Mouse (Mus musculus) lung, embryonic 14.5 days (tissue): ENCODE measurements around the gene Taok1. TPM values are rescaled to one million over a fixed set of nuclear protein-coding genes. Genes with fewer than 3 reads are reported as not detected.

Source experiments
- ATAC-seq: fragments of 200-750 bp; cut with Nextera tagmentation; 2 replicates; pipeline ENCODE4 v1.8.0; 2017; ENCODE audit warnings: mild to moderate bottlenecking, moderate TSS enrichment, moderate library complexity; ENCODE audit not compliant: insufficient read depth
- DNase-seq: peaks from one replicate; pipeline ENCODE4 v3.0.0-alpha.2; 2015
- H3K27ac ChIP-seq: fragments of 300-500 bp; sonication (generic); 2 replicates; pipeline ENCODE4 v1.5.1; 2014; ENCODE audit warnings: low read depth, mild to moderate bottlenecking, moderate library complexity
- H3K27me3 ChIP-seq: fragments of 300-500 bp; sonication (generic); 2 replicates; pipeline ENCODE4 v1.6.1; 2014; ENCODE audit warnings: low read length, control low read depth; ENCODE audit not compliant: insufficient read depth
- H3K36me3 ChIP-seq: fragments of 300-500 bp; sonication (generic); 2 replicates; pipeline ENCODE4 v1.6.1; 2014; ENCODE audit warnings: control low read depth; ENCODE audit not compliant: insufficient read depth
- H3K4me1 ChIP-seq: fragments of 300-500 bp; sonication (generic); 2 replicates; pipeline ENCODE4 v1.6.1; 2014; ENCODE audit warnings: antibody characterized with exemption, control low read depth; ENCODE audit not compliant: insufficient read depth
- H3K4me2 ChIP-seq: fragments of 300-500 bp; sonication (generic); 2 replicates; pipeline ENCODE4 v1.6.1; 2014; ENCODE audit warnings: mild to moderate bottlenecking
- H3K4me3 ChIP-seq: fragments of 300-500 bp; sonication (generic); 2 replicates; pipeline ENCODE4 v1.5.1; 2014; ENCODE audit warnings: low read depth, low read length
- H3K9ac ChIP-seq: fragments of 300-500 bp; sonication (generic); 2 replicates; pipeline ENCODE4 v1.6.1; 2014
- H3K9me3 ChIP-seq: fragments of 300-500 bp; sonication (generic); 2 replicates; pipeline ENCODE4 v1.6.1; 2016; ENCODE audit warnings: low read depth, low read length, control low read depth
- CTCF ChIP-seq: IDR thresholded peaks from 2 replicates; pipeline ENCODE4 v1.5.1; 2016; ENCODE audit warnings: antibody characterized with exemption, low read depth
- WGBS: fragments of 180-500 bp; shearing (Covaris S2); extraction: QIAGEN DNeasy Blood & Tissue Kit; methylation state at CpG from one replicate; pipeline ENCODE4 v1.1.7; 2014; 5-methylcytosine and 5-hydroxymethylcytosine counted together
- polyA plus RNA-seq: library from polyadenylated mRNA; unstranded; fragments of >200 nt; fragmentation: Nextera tagmentation; extraction: Ambion mirVana; gene quantifications from 2 replicates; pipeline ENCODE4 v1.2.1, GENCODE M21; 2014

Gene Taok1
- polyA plus RNA-seq, 1 experiment from 2014 or later, result 20.8 TPM

DNA sequence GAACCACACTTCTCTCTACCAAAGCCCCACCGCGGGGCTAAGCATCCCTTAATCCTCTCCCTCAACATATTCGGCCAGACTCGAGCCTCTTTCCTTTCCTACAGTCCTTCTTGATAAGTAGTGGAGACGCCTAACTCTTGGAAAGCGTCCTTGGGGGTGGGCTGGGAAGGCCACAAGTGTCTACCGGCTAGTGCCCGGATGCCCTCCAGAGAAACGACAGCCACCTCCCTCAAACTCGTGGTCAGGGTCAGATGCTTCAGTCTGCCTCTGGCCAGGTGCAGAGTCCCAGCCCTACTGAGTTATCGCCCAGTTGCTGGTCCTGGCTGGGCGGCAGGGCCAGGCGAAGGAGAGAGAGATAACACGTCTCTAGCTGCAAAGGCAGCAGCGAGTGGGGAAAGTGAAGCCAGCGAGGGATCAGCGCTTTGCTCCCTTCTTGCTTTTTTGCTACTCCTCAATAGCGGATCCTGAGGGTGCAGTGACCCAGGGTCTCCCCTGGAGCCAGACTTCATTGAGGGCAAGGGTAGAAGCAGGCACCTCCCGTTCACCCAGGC, 93.3 kb downstream of the Taok1 start:
- no peak for TF ChIP-seq CTCF
- peak overlapping the region; percentile 48 for H3K4me3 ChIP-seq
- H3K4me1 ChIP-seq, result peaks cover 27% of the 10 kb centered on the region
- peak overlapping the region; percentile 94 for H3K4me2 ChIP-seq
- H3K27me3 ChIP-seq, result peaks cover 17% of the 10 kb centered on the region
- no peaks in the 10 kb centered on the region for H3K9me3 ChIP-seq
- ATAC-seq, result peak; percentile 4; the same call in 1 of the 2 replicates
- 9% methylated on average over 19 of the region's 19 CpGs for WGBS
- peak; percentile 41 for DNase-seq
- H3K36me3 ChIP-seq, result peaks cover 12% of the 10 kb centered on the region; the same call in 1 of the 2 replicates
- H3K9ac ChIP-seq, result peak overlapping the region; percentile 49; the same call in 1 of the 2 replicates
- H3K27ac ChIP-seq, result no peak overlapping the region

- peak overlapping the region; percentile 71 for H3K4me3 ChIP-seq
- TF ChIP-seq CTCF, result no peak
- H3K27me3 ChIP-seq, result peaks cover 17% of the 10 kb centered on the region
- WGBS, result 5% methylated on average over 10 of the region's 10 CpGs
- H3K4me2 ChIP-seq, result peak overlapping the region; percentile 94
- peaks cover 16% of the 10 kb centered on the region for H3K36me3 ChIP-seq
- H3K27ac ChIP-seq, result peak overlapping the region; percentile 68
- peak overlapping the region; percentile 56 for H3K9ac ChIP-seq
- H3K4me1 ChIP-seq, result peaks cover 27% of the 10 kb centered on the region
- DNase-seq (peak; percentile 46), ATAC-seq (peak; percentile 1; the same call in 1 of the 2 replicates)
- no peaks in the 10 kb centered on the region for H3K9me3 ChIP-seq
Measured at GRCm38 (mm10) chr11:77513811-77514170, 93.8 kb downstream of the Taok1 start.

- Histone ChIP-seq H3K27me3 (peaks cover 17% of the 10 kb centered on the region), H3K9me3 (no peaks in the 10 kb centered on the region), H3K4me2 (peak overlapping the region; percentile 94), H3K36me3 (peaks cover 19% of the 10 kb centered on the region), H3K27ac (peak overlapping the region; percentile 85), H3K9ac (peak overlapping the region; percentile 72), H3K4me3 (peak overlapping the region; percentile 71), H3K4me1 (peaks cover 32% of the 10 kb centered on the region)
- peak; percentile 94 for DNase-seq
- under 1% methylated on average over 66 of the region's 84 CpGs for WGBS
- peak; percentile 59 for ATAC-seq
- TF ChIP-seq CTCF, result no peak
Measured at GRCm38 (mm10) chr11:77512891-77513810, 94.5 kb downstream of the Taok1 start.

- Histone ChIP-seq H3K27me3 (peaks cover 13% of the 10 kb centered on the region), H3K9me3 (no peaks in the 10 kb centered on the region), H3K4me3 (no peak overlapping the region), H3K4me2 (peak overlapping the region; percentile 94), H3K4me1 (peaks cover 32% of the 10 kb centered on the region), H3K9ac (no peak overlapping the region), H3K27ac (no peak overlapping the region), H3K36me3 (peaks cover 35% of the 10 kb centered on the region)
- TF ChIP-seq CTCF, result no peak
- WGBS, result 72% methylated on average over 5 of the region's 5 CpGs
- no peak for DNase-seq
- no peak for ATAC-seq
Measured at GRCm38 (mm10) chr11:77511336-77511735, 96.3 kb downstream of the Taok1 start.

DNA sequence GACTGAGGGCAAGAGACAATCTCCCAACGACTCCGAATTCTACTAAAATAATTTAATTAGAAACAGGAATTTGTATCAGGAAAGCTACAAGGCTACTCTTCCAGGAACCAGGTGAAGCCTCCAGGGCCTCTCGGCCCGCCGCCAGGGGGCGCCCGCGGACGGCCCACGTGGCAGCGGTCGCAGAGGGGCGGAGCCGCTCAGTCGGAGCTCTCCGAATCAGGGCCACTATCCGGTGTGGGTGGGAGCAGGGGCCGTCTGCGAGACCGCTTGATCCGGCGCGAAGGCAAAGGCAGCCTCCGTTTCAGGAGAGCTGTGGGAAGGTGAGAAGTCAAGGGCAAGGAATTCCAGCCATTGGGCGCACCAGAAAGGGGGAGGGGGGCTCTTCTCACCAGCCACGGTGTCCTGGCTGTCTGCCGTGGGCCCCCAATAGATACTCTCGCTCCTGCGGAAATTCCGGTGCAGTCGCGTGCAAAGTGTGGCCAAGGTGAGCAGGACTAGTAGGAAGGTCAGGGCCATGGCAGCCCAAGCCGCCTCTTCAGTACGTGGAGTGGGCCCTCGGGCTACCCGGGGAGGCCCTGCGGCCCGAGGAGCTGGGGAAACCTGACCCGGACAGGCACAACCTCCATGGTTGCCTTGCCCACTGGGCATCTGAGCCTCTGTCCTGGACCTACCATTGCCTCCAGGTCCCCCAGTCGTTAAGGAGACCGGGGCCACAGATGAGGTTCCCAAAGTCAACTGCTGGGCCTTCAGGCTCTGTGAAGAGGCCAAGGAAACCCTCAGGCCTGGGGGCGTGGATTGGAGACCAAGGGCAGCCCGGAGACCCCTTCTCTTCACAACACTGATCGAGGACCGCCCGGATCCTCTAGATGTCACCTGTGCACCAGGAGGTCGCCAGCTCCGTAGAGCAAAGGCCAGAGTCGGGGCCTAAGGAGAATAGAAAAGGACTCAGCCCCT, 99.3 kb downstream of the Taok1 start:
- WGBS, result 16% methylated on average over 49 of the region's 49 CpGs
- Histone ChIP-seq H3K9ac (peak overlapping the region; percentile 40), H3K27ac (peak overlapping the region; percentile 34; the same call in 1 of the 2 replicates), H3K27me3 (no peaks in the 10 kb centered on the region), H3K4me1 (peaks cover 12% of the 10 kb centered on the region; the same call in 1 of the 2 replicates), H3K4me3 (peak overlapping the region; percentile 35), H3K36me3 (peaks cover 65% of the 10 kb centered on the region), H3K9me3 (no peaks in the 10 kb centered on the region), H3K4me2 (peak overlapping the region; percentile 82)
- DNase-seq, result peak; percentile 93
- peak; percentile 62 for ATAC-seq
- peak; percentile 68 for TF ChIP-seq CTCF

DNA sequence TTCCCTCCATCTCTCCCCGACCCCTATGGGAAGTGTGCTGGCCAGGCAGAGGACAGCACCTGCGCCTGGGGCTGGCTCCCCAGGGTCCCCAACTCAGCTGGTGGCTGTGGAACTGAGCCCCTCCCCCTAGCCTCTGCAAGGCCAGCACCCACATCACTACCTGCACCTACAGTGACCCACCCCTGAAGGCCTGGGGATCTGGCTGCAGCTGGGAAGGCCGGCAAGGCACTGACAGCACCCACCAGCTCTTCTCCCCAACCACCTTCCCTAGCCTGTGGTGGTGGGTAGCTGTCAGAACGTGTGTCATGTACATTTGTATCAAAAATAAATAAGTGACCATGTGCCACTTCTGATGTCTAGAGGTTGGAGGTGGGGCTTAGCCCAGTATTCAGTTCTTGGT, 100.2 kb downstream of the Taok1 start:
- 66% methylated on average over 4 of the region's 4 CpGs for WGBS
- DNase-seq, result no peak
- Histone ChIP-seq H3K27ac (no peak overlapping the region), H3K9me3 (no peaks in the 10 kb centered on the region), H3K4me2 (no peak overlapping the region), H3K36me3 (peaks cover 74% of the 10 kb centered on the region), H3K9ac (no peak overlapping the region), H3K4me3 (no peak overlapping the region), H3K27me3 (no peaks in the 10 kb centered on the region), H3K4me1 (peaks cover 11% of the 10 kb centered on the region; the same call in 1 of the 2 replicates)
- peak; percentile 3; the same call in 1 of the 2 replicates for ATAC-seq
- TF ChIP-seq CTCF, result no peak
